Mouse (Mus musculus) heart, embryonic 13.5 days (tissue): ENCODE results near the gene C2cd4c. TPM values are rescaled to one million over a fixed set of nuclear protein-coding genes. Genes with fewer than 3 reads are reported as not detected.

Experiments
- ATAC-seq: fragments of 200-750 bp; cut with Nextera tagmentation; 2 replicates; pipeline ENCODE4 v1.8.0; 2017; ENCODE audit warnings: moderate TSS enrichment; ENCODE audit not compliant: insufficient number of reproducible peaks, low FRiP score, low TSS enrichment; ENCODE audit errors: extremely low read depth
- H3K27ac ChIP-seq: fragments of 300-500 bp; sonication (generic); replicated peaks from 2 replicates; pipeline ENCODE4 v1.5.1; 2015; ENCODE audit warnings: moderate library complexity, mild to moderate bottlenecking, inconsistent platforms
- H3K27me3 ChIP-seq: fragments of 300-500 bp; sonication (generic); replicated peaks from 2 replicates; pipeline ENCODE4 v1.6.1; 2015; ENCODE audit warnings: mild to moderate bottlenecking, inconsistent platforms
- H3K36me3 ChIP-seq: fragments of 300-500 bp; sonication (generic); 2 replicates; pipeline ENCODE4 v1.6.1; 2015; ENCODE audit warnings: mild to moderate bottlenecking, inconsistent platforms
- H3K4me1 ChIP-seq: fragments of 300-500 bp; sonication (generic); 2 replicates; pipeline ENCODE4 v1.6.1; 2015; ENCODE audit warnings: inconsistent platforms
- H3K4me2 ChIP-seq: fragments of 300-500 bp; sonication (generic); 2 replicates; pipeline ENCODE4 v1.6.1; 2015; ENCODE audit warnings: inconsistent platforms, mild to moderate bottlenecking, moderate library complexity
- H3K4me3 ChIP-seq: fragments of 300-500 bp; sonication (generic); 2 replicates; pipeline ENCODE4 v1.5.1; 2015; ENCODE audit warnings: moderate library complexity, mild to moderate bottlenecking, inconsistent platforms
- H3K9ac ChIP-seq: fragments of 300-500 bp; sonication (generic); 2 replicates; pipeline ENCODE4 v1.6.1; 2015; ENCODE audit warnings: inconsistent platforms, mild to moderate bottlenecking, moderate library complexity
- H3K9me3 ChIP-seq: fragments of 300-500 bp; sonication (generic); 2 replicates; pipeline ENCODE4 v1.6.1; 2016; ENCODE audit warnings: inconsistent platforms
- WGBS: fragments of 180-500 bp; shearing (Covaris S2); methylation state at CpG from one replicate; pipeline ENCODE4 v1.1.7; 2015; ENCODE audit warnings: mixed read lengths; 5-methylcytosine and 5-hydroxymethylcytosine counted together
- polyA plus RNA-seq: library from polyadenylated mRNA; unstranded; fragments of >200 nt; fragmentation: Nextera tagmentation; extraction: Ambion mirVana; gene quantifications from 2 replicates; pipeline ENCODE4 v1.2.1, GENCODE M21; 2015

C2cd4c gene
- polyA plus RNA-seq, 1 experiment from 2014 or later: not detected

- no peak overlapping the region for H3K27ac ChIP-seq
- no peaks in the 10 kb centered on the region for H3K9me3 ChIP-seq
- 81% methylated on average over 8 of the region's 8 CpGs for WGBS
- no peaks in the 10 kb centered on the region for H3K36me3 ChIP-seq
- no peak for ATAC-seq
- H3K27me3 ChIP-seq: peaks cover 59% of the 10 kb centered on the region
- no peak overlapping the region for H3K9ac ChIP-seq
- peaks cover 23% of the 10 kb centered on the region for H3K4me1 ChIP-seq
- no peak overlapping the region for H3K4me3 ChIP-seq
- H3K4me2 ChIP-seq: peak overlapping the region; percentile 96; the same call in 1 of the 2 replicates
Measured at GRCm38 (mm10) chr10:79636287-79636686, 22.5 kb upstream of the C2cd4c start.

DNA sequence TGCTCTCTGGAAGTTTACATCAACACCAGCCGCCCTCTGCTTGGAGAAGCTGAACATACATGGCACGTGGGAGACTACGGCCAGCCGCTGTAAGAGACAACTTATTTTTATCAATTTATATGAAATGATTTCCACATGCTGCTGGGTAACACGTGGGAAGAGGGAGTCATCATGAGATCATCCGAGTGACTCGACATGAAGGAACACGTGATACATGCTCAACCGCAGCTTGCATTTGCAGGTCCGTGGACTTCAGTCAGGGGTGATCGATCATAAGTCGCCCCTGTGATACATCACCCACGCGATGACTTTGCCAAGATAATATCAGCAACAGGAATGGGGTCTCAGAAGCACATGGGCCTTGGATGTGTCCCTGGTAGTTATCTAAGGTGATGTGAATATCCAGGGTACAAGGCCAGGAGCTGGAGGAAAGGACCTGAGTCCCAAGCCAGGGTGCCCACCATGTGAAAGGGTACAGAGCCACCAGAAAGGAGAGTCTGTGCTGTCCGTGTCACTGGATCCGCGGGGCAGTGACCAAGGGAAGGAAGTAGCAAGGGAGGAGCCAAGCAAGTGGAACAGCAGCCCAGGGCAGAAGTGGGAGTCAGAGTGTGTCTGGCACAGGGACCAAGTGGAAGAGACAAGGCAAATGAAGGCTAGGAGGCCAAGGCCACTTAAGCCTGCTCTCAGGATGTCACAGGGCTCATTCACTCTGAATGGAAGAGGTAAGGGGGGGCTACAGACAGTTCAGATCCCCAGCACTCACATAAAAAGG is 19.4 kb upstream of the C2cd4c start:
- Histone ChIP-seq H3K27ac (no peak overlapping the region), H3K4me2 (no peak overlapping the region), H3K27me3 (peaks cover 33% of the 10 kb centered on the region), H3K36me3 (no peaks in the 10 kb centered on the region), H3K9ac (no peak overlapping the region), H3K4me1 (peaks cover 13% of the 10 kb centered on the region), H3K4me3 (no peak overlapping the region), H3K9me3 (no peaks in the 10 kb centered on the region)
- no peak for ATAC-seq
- 73% methylated on average over 17 of the region's 17 CpGs for WGBS

DNA sequence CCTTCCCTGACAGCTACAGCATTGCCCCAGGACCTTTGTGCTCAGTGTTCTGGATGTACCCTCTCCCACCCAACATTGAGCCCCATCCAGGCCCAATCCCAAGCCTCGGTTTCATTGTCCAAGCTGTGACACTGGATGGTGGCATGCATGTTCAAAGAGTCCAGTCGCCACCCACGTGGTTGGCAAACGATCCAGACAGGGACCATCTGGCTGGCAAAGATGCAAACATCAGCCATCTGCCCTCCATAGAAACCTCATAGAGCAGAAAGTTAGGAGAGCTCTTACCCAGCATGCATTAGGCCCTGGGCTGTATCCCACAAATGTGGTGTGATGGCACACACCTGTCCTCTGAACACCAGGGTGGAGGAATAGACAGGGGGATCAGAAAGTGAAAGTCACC is 17.6 kb upstream of the C2cd4c start:
- no peaks in the 10 kb centered on the region for H3K4me1 ChIP-seq
- no peaks in the 10 kb centered on the region for H3K36me3 ChIP-seq
- peaks cover 15% of the 10 kb centered on the region for H3K27me3 ChIP-seq
- ATAC-seq: no peak
- 85% methylated on average over 4 of the region's 4 CpGs for WGBS
- H3K4me3 ChIP-seq: no peak overlapping the region
- no peaks in the 10 kb centered on the region for H3K9me3 ChIP-seq
- no peak overlapping the region for H3K27ac ChIP-seq
- H3K4me2 ChIP-seq: no peak overlapping the region
- H3K9ac ChIP-seq: no peak overlapping the region

- Histone ChIP-seq H3K9me3 (no peaks in the 10 kb centered on the region), H3K27ac (no peak overlapping the region), H3K4me3 (no peak overlapping the region), H3K4me2 (no peak overlapping the region), H3K4me1 (no peaks in the 10 kb centered on the region), H3K27me3 (peaks cover 9% of the 10 kb centered on the region; the same call in 1 of the 2 replicates), H3K9ac (no peak overlapping the region), H3K36me3 (no peaks in the 10 kb centered on the region)
- 80% methylated on average over 5 of the region's 5 CpGs for WGBS
- ATAC-seq: no peak
Measured at GRCm38 (mm10) chr10:79628377-79628776, 14.6 kb upstream of the C2cd4c start.

DNA sequence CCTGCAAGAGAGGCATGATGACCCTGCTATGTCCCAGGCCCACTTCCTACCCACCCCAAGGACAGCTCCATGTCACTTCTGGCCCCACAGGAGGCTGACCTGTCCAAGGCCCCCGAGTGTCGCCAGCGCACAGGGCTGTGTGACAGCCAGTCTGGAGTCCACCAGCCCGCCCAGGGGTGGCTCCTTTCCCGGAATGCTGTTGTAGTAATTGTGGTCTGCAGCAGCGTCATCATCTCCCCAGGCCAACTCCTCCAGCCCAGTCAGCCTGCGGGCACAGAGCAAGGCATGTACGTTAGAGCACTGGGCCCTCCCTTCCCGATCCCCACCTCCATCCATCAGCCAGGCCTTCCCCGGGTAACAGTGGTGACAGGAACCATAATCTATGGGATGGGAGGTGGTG is 12.3 kb upstream of the C2cd4c start:
- Histone ChIP-seq H3K9me3 (no peaks in the 10 kb centered on the region), H3K9ac (no peak overlapping the region), H3K4me2 (no peak overlapping the region), H3K27me3 (peaks cover 14% of the 10 kb centered on the region; the same call in 1 of the 2 replicates), H3K4me3 (no peak overlapping the region), H3K27ac (no peak overlapping the region), H3K4me1 (no peaks in the 10 kb centered on the region), H3K36me3 (no peaks in the 10 kb centered on the region)
- no peak for ATAC-seq
- 72% methylated on average over 10 of the region's 10 CpGs for WGBS

- WGBS: 63% methylated on average over 9 of the region's 9 CpGs
- H3K36me3 ChIP-seq: no peaks in the 10 kb centered on the region
- H3K4me3 ChIP-seq: no peak overlapping the region
- no peak overlapping the region for H3K4me2 ChIP-seq
- H3K9ac ChIP-seq: no peak overlapping the region
- no peaks in the 10 kb centered on the region for H3K9me3 ChIP-seq
- H3K27ac ChIP-seq: no peak overlapping the region
- H3K4me1 ChIP-seq: no peaks in the 10 kb centered on the region
- peaks cover 14% of the 10 kb centered on the region; the same call in 1 of the 2 replicates for H3K27me3 ChIP-seq
- ATAC-seq: no peak
Measured at GRCm38 (mm10) chr10:79625398-79625797, 11.6 kb upstream of the C2cd4c start.

- Histone ChIP-seq H3K9ac (no peak overlapping the region), H3K4me3 (no peak overlapping the region), H3K9me3 (no peaks in the 10 kb centered on the region), H3K36me3 (no peaks in the 10 kb centered on the region), H3K27ac (no peak overlapping the region), H3K4me1 (no peaks in the 10 kb centered on the region), H3K4me2 (no peak overlapping the region), H3K27me3 (peaks cover 14% of the 10 kb centered on the region; the same call in 1 of the 2 replicates)
- ATAC-seq: no peak
- WGBS: 72% methylated on average over 12 of the region's 12 CpGs
Measured at GRCm38 (mm10) chr10:79623950-79624349, 10.1 kb upstream of the C2cd4c start.

- no peak overlapping the region for H3K4me3 ChIP-seq
- no peak overlapping the region for H3K4me2 ChIP-seq
- H3K9me3 ChIP-seq: no peaks in the 10 kb centered on the region
- ATAC-seq: no peak
- H3K36me3 ChIP-seq: no peaks in the 10 kb centered on the region
- H3K27ac ChIP-seq: no peak overlapping the region
- H3K9ac ChIP-seq: no peak overlapping the region
- peaks cover 42% of the 10 kb centered on the region for H3K27me3 ChIP-seq
- peaks cover 25% of the 10 kb centered on the region for H3K4me1 ChIP-seq
- 75% methylated on average over 5 of the region's 5 CpGs for WGBS
Measured at GRCm38 (mm10) chr10:79616376-79616775, 2.6 kb upstream of the C2cd4c start.

GRCm38 (mm10) chr10:79615860-79616259 is 2.0 kb upstream of the C2cd4c start:
- Histone ChIP-seq H3K4me2 (no peak overlapping the region), H3K9me3 (no peaks in the 10 kb centered on the region), H3K27me3 (peaks cover 47% of the 10 kb centered on the region), H3K27ac (no peak overlapping the region), H3K9ac (no peak overlapping the region), H3K4me1 (peaks cover 25% of the 10 kb centered on the region), H3K36me3 (no peaks in the 10 kb centered on the region), H3K4me3 (no peak overlapping the region)
- ATAC-seq: no peak
- WGBS: 13% methylated on average over 8 of the region's 8 CpGs

DNA sequence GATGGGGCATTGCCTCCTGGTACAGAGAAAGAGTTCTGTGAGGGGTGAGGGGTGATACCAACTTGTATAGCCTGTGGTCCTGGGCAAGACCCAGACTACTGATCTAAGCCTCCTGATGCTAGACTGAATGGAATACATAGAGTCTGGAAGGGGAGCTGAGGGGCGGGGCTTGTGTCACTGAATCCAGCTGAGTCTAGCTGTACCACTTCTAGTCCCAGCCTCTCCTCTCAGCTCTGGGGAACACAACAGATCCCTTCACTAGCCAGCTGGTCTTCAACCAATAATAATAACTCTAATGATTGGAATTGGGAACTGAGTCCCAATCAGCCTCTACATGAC is 449 bp upstream of the C2cd4c start:
- Histone ChIP-seq H3K27me3 (peaks cover 63% of the 10 kb centered on the region), H3K4me3 (peak overlapping the region; percentile 61; the same call in 1 of the 2 replicates), H3K9me3 (no peaks in the 10 kb centered on the region), H3K9ac (no peak overlapping the region), H3K4me2 (peak overlapping the region; percentile 84), H3K4me1 (peaks cover 25% of the 10 kb centered on the region), H3K36me3 (no peaks in the 10 kb centered on the region), H3K27ac (no peak overlapping the region)
- 80% methylated on average over 1 of the region's 1 CpGs for WGBS
- no peak for ATAC-seq

- ATAC-seq: no peak
- peaks cover 25% of the 10 kb centered on the region for H3K4me1 ChIP-seq
- no peak overlapping the region for H3K27ac ChIP-seq
- H3K27me3 ChIP-seq: peaks cover 79% of the 10 kb centered on the region
- H3K9me3 ChIP-seq: no peaks in the 10 kb centered on the region
- H3K4me2 ChIP-seq: peak overlapping the region; percentile 61
- peak overlapping the region; percentile 61 for H3K4me3 ChIP-seq
- 10% methylated on average over 51 of the region's 51 CpGs for WGBS
- H3K9ac ChIP-seq: 0 out of 2 replicates have a peak overlapping the region, but pooled peaks have one; percentile 58
- no peaks in the 10 kb centered on the region for H3K36me3 ChIP-seq
Measured at GRCm38 (mm10) chr10:79612192-79613135, 1.4 kb downstream of the C2cd4c start.
